Mouse (Mus musculus): ENCODE results near the gene Cd244a.

DNA sequence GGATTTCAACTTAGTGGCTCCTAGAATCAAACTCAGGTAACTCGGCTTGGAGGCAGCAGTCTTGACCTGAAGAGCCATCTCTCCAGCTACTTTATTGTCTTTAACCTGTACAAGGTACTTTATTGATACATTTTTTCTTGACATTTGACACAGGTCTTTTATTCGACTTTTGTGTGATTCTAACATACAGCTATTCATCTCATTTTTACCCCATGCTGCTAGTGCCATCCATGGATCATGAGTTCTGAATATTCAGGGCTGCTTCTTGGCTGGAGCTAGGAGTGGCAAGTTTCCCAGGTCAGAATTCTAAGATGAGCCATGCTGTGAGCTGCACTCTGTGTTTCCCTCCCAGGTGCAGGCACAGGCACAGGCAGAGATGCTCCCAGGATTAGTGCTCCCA lies 6.8 kb upstream of the Cd244a start:
- TF ChIP-seq POLR2A (IDR thresholded peaks at IDR 0.05; ENCODE audit: insufficient read depth, low read length): no peak
- no peak for TF ChIP-seq CTCF (IDR thresholded peaks at IDR 0.05; ENCODE audit: low read depth, low read length)
- TF ChIP-seq EP300 (IDR thresholded peaks at IDR 0.05; ENCODE audit: insufficient read depth, low read depth, low read length): no peak
